Mouse (Mus musculus): ENCODE measurements at regions not wholly inside any gene's neighbourhood (a gene's known extent, or its start where the extent isn't known, plus 50 kb on each side); places are given as distances from the start of the nearest gene placed in this dataset.

- Histone ChIP-seq H3K4me3 (no peak overlapping the region), H3K36me3 (no peaks in the 10 kb centered on the region), H3K27me3 (0 out of 2 replicates have a peak, but pooled peaks cover 3% of the 10 kb centered on the region), H3K27ac (no peak overlapping the region), H3K4me1 (peaks cover 8% of the 10 kb centered on the region), H3K9ac (no peak overlapping the region), H3K9me3 (no peaks in the 10 kb centered on the region), H3K4me2 (no peak overlapping the region)
- ATAC-seq (ENCODE audit: insufficient number of reproducible peaks, insufficient read depth, low FRiP score, low TSS enrichment, low read depth) = no peak
- 10% methylated on average over 5 of the region's 5 CpGs for WGBS
Observed at GRCm38 (mm10) chr17:15185217-15185616, 143.9 kb upstream of the Gm3448 start.

- no peak overlapping the region for H3K4me3 ChIP-seq
- WGBS = 62% methylated on average over 6 of the region's 6 CpGs
Observed at GRCm38 (mm10) chr17:15183800-15184199, 142.5 kb upstream of the Gm3448 start.

DNA sequence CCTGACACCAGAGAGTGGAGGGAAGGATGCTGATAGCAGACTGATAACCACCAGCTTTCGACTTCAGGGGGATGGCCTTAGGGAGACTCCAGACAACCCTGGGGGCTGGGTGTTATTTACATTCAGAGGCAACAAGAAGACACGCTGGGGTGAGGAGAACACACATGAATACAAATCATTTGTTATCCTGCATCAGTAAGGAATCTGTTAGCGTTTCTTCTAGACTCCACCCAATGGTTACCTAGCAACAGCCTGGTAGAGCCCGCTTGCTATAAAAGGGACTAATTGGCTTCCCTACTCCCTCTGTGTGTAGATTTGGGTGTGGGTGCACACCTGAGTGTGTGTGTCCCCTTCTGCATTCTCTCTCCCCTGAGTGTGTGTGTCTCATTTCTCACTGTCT is 140.8 kb upstream of the Gm3448 start:
- no peak overlapping the region for H3K9ac ChIP-seq
- H3K36me3 ChIP-seq = no peaks in the 10 kb centered on the region
- peaks cover 3% of the 10 kb centered on the region; the same call in 1 of the 2 replicates for H3K27me3 ChIP-seq
- H3K9me3 ChIP-seq = no peaks in the 10 kb centered on the region
- ATAC-seq (ENCODE audit: insufficient number of reproducible peaks, insufficient read depth, low FRiP score, low TSS enrichment, low read depth) = no peak
- H3K4me3 ChIP-seq = no peak overlapping the region
- H3K4me1 ChIP-seq = peaks cover 8% of the 10 kb centered on the region
- H3K4me2 ChIP-seq = no peak overlapping the region
- WGBS = 32% methylated on average over 4 of the region's 4 CpGs
- no peak overlapping the region for H3K27ac ChIP-seq

More at GRCm38 (mm10) chr17:15183800-15184199, 142.5 kb upstream of the Gm3448 start:
- Histone ChIP-seq H3K36me3 (no peaks in the 10 kb centered on the region), H3K27ac (no peak overlapping the region), H3K9me3 (no peaks in the 10 kb centered on the region), H3K27me3 (peaks cover 3% of the 10 kb centered on the region; the same call in 1 of the 2 replicates), H3K4me1 (peaks cover 8% of the 10 kb centered on the region), H3K4me2 (no peak overlapping the region), H3K9ac (no peak overlapping the region)
- no peak for ATAC-seq (ENCODE audit: insufficient number of reproducible peaks, insufficient read depth, low FRiP score, low TSS enrichment, low read depth)

DNA sequence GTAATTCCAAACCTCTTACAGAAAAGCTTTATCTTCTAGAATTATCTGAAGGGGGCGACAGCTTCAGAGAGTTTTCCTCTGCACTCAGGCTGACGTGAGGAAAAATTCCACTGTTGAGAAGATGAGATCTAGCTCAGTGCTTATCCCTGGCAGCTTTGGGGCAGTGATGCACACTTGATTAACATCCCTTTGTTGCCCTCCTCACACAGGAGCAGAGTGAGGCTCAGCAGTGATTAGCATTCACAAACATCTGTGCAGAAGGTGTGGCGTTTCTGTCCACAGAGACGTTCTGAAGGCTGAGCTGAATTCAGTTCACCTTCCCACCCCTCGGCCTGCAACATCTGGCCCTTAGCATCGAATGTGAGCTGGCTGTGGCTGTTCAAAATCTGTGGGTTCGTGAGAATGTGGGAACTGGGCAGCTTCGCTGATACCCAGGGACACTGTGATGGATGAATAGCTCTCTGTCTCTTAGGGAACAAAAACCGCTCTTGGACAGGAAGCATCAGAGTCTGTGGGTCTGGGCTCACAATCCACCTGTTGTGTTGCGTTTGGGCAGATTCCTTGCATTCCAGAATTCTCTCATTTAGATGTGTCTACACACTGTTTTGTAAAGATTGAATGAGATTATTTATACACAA is 139.0 kb upstream of the Gm3448 start:
- H3K4me1 ChIP-seq = peaks cover 7% of the 10 kb centered on the region
- no peak for ATAC-seq (ENCODE audit: insufficient number of reproducible peaks, insufficient read depth, low FRiP score, low TSS enrichment, low read depth)
- no peaks in the 10 kb centered on the region for H3K9me3 ChIP-seq
- no peak overlapping the region for H3K4me3 ChIP-seq
- 22% methylated on average over 10 of the region's 10 CpGs for WGBS
- H3K9ac ChIP-seq = no peak overlapping the region
- H3K27ac ChIP-seq = no peak overlapping the region
- H3K36me3 ChIP-seq = no peaks in the 10 kb centered on the region
- peaks cover 3% of the 10 kb centered on the region; the same call in 1 of the 2 replicates for H3K27me3 ChIP-seq
- no peak overlapping the region for H3K4me2 ChIP-seq

- 63% methylated on average over 4 of the region's 4 CpGs for WGBS
- Histone ChIP-seq H3K9me3 (no peaks in the 10 kb centered on the region), H3K4me3 (no peak overlapping the region), H3K4me1 (no peaks in the 10 kb centered on the region), H3K9ac (no peak overlapping the region), H3K27ac (no peak overlapping the region), H3K4me2 (no peak overlapping the region), H3K36me3 (no peaks in the 10 kb centered on the region), H3K27me3 (peaks cover 3% of the 10 kb centered on the region; the same call in 1 of the 2 replicates)
- no peak for ATAC-seq (ENCODE audit: insufficient number of reproducible peaks, insufficient read depth, low FRiP score, low TSS enrichment, low read depth)
Observed at GRCm38 (mm10) chr17:15179411-15179951, 138.1 kb upstream of the Gm3448 start.

GRCm38 (mm10) chr17:15177390-15177789 is 136.1 kb upstream of the Gm3448 start:
- ATAC-seq (ENCODE audit: insufficient number of reproducible peaks, insufficient read depth, low FRiP score, low TSS enrichment, low read depth) = no peak
- Histone ChIP-seq H3K9me3 (no peaks in the 10 kb centered on the region), H3K9ac (no peak overlapping the region), H3K4me2 (no peak overlapping the region), H3K27ac (no peak overlapping the region), H3K27me3 (no peaks in the 10 kb centered on the region; the same call in 1 of the 2 replicates), H3K36me3 (no peaks in the 10 kb centered on the region), H3K4me1 (no peaks in the 10 kb centered on the region), H3K4me3 (no peak overlapping the region)
- 87% methylated on average over 3 of the region's 3 CpGs for WGBS

- H3K27ac ChIP-seq = no peak overlapping the region
- H3K9ac ChIP-seq = no peak overlapping the region; the same call in 1 of the 2 replicates
- no peak overlapping the region for H3K4me2 ChIP-seq
- no peaks in the 10 kb centered on the region for H3K36me3 ChIP-seq
- H3K4me3 ChIP-seq = no peak overlapping the region
- no peaks in the 10 kb centered on the region for H3K4me1 ChIP-seq
- WGBS = 66% methylated on average over 9 of the region's 9 CpGs
- ATAC-seq (ENCODE audit: insufficient number of reproducible peaks, insufficient read depth, low FRiP score, low TSS enrichment, low read depth) = no peak
- H3K9me3 ChIP-seq = no peaks in the 10 kb centered on the region
- H3K27me3 ChIP-seq = no peaks in the 10 kb centered on the region; the same call in 1 of the 2 replicates
Observed at GRCm38 (mm10) chr17:15174354-15174953, 133.1 kb upstream of the Gm3448 start.

DNA sequence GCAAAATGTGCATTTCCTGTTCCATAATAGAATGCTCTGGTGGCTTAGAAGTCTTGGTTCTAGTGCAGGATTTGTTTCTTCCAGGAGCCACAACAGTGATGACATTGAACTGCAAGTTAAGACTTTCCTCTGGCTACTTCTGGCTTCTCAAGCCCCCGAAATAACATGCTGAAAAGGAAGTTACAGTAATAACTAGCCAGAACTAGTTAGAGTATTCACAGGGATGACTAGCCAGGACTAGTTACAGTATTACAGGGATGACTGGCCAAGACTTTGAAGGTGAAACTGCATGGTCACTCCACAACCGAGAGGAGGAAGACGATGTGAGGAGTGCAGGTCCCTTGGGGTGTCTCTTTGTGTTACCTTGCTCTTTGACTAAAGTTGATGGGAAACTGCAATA is 126.6 kb upstream of the Gm3448 start:
- no peaks in the 10 kb centered on the region for H3K36me3 ChIP-seq
- no peak overlapping the region for H3K27ac ChIP-seq
- no peaks in the 10 kb centered on the region for H3K9me3 ChIP-seq
- H3K4me3 ChIP-seq = no peak overlapping the region
- 87% methylated on average over 3 of the region's 3 CpGs for WGBS
- H3K4me2 ChIP-seq = no peak overlapping the region
- no peak for ATAC-seq (ENCODE audit: insufficient number of reproducible peaks, insufficient read depth, low FRiP score, low TSS enrichment, low read depth)
- H3K27me3 ChIP-seq = no peaks in the 10 kb centered on the region
- H3K9ac ChIP-seq = no peak overlapping the region
- no peaks in the 10 kb centered on the region for H3K4me1 ChIP-seq

DNA sequence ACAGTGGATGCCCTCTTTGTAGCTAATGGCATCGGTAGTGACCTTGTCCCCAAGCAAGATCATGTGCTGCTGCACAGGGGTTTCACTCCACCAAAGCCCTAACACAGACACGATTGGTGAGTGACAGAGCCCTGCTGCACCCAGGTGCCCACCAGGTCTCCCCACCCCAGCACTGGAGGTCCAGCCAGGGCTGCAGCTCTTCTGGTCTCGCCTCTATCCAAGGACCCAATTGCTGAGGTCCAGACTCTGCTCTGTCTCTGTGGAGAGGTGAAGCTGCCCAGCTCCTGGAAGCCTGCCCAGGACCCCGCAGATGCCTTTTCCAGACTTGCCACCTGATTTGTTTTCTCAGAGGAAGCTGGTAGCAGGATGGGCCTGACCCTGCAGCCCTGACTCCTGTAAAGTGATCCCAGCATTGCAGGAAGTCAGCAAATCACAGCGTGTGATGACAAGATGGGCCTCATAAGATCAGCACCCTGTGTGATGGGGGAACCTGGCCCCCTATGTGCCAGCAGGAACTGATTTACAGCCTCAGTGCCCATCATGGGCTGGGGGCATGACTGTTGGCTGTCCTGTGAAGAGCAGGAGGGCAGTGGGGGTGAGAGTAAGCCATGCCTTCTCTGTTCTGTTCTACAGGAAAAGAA is 116.5 kb upstream of the Gm3448 start:
- no peaks in the 10 kb centered on the region for H3K27me3 ChIP-seq
- H3K27ac ChIP-seq = no peak overlapping the region
- no peak for ATAC-seq (ENCODE audit: insufficient number of reproducible peaks, insufficient read depth, low FRiP score, low TSS enrichment, low read depth)
- H3K4me2 ChIP-seq = no peak overlapping the region
- H3K36me3 ChIP-seq = no peaks in the 10 kb centered on the region
- no peak overlapping the region for H3K9ac ChIP-seq
- 68% methylated on average over 5 of the region's 5 CpGs for WGBS
- H3K4me3 ChIP-seq = no peak overlapping the region
- H3K4me1 ChIP-seq = peaks cover 8% of the 10 kb centered on the region
- H3K9me3 ChIP-seq = no peaks in the 10 kb centered on the region

GRCm38 (mm10) chr17:15152996-15153735 is 111.8 kb upstream of the Gm3448 start:
- no peak overlapping the region for H3K4me3 ChIP-seq
- 73% methylated on average over 7 of the region's 7 CpGs for WGBS
- no peak overlapping the region for H3K27ac ChIP-seq
- H3K4me1 ChIP-seq = peaks cover 12% of the 10 kb centered on the region
- no peak overlapping the region for H3K4me2 ChIP-seq
- 0 out of 2 replicates have a peak overlapping the region, but pooled peaks have one; percentile 27 for H3K9ac ChIP-seq
- ATAC-seq (ENCODE audit: insufficient number of reproducible peaks, insufficient read depth, low FRiP score, low TSS enrichment, low read depth) = no peak
- H3K36me3 ChIP-seq = no peaks in the 10 kb centered on the region
- H3K27me3 ChIP-seq = no peaks in the 10 kb centered on the region
- H3K9me3 ChIP-seq = no peaks in the 10 kb centered on the region

DNA sequence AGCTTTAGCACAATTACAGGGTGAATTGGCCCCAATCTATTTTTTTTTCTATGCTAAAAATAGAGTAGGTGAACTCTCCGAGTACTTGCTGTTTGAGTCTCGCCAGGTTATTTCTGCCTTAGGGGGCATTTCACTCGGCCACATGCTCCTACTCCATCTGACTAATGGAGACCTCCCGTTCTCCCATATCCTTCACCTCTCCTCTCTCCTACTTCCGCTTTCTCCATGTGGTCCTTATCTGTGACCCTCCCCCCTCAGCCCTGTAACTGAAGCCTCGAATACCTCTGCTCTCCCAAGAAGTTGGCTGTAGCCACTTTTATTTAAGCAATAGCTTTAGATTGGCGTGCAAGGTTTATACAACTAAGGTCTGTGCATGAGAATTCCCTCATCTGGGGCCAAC is 111.1 kb upstream of the Gm3448 start:
- H3K9me3 ChIP-seq = no peaks in the 10 kb centered on the region
- 30% methylated on average over 7 of the region's 7 CpGs for WGBS
- H3K36me3 ChIP-seq = no peaks in the 10 kb centered on the region
- H3K4me2 ChIP-seq = no peak overlapping the region
- H3K4me3 ChIP-seq = no peak overlapping the region
- peaks cover 7% of the 10 kb centered on the region; the same call in 1 of the 2 replicates for H3K4me1 ChIP-seq
- no peak for ATAC-seq (ENCODE audit: insufficient number of reproducible peaks, insufficient read depth, low FRiP score, low TSS enrichment, low read depth)
- no peak overlapping the region for H3K27ac ChIP-seq
- H3K27me3 ChIP-seq = no peaks in the 10 kb centered on the region
- H3K9ac ChIP-seq = no peak overlapping the region

Measured in embryonic facial prominence, embryonic 13.5 days (tissue).